34 mouse cellular contexts compared by ENCODE assay signal in the genomic region with DNA sequence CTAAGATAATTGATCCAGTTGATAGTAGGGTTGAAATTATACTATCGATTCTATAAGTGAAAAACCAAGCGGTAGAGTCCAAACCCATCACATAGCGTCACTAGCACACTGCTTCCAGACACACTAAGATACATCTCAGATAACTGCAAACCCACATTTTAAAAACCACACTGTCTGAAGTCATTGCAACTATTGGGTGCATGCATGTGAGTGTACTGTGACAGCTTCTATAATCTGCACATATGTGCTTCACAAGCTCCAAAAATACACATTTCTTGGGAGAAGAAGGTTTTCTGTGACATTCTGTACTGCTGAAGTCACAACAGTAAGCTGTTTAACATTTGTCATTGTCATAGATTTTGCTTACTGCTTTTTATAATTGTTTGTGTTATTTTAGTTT. TPM values are rescaled to one million over a fixed set of nuclear protein-coding genes. Genes with fewer than 3 reads are reported as not detected.
"Had no signal": no experiment of that assay in that cellular context is flagged by ENCODE, and none has a peak within 500 bp of the region (broad histone marks: within the 10 kb centered on the region; RNA-seq: fewer than 3 reads in every experiment).

No protein-coding gene starts in this region.

- H3K27me3 ChIP-seq: heart, embryonic 13.5 days; heart, embryonic 15.5 days; hindbrain, embryonic 12.5 days; hindbrain, embryonic 13.5 days; hindbrain, embryonic 15.5 days; intestine, embryonic 15.5 days; kidney, embryonic 15.5 days had no signal

- ATAC-seq: hindbrain, embryonic 16.5 days; hindbrain, postnatal 0 days; inflammation-experienced regulatory T-cells, adult 6 months; intestine, embryonic 15.5 days; intestine, embryonic 16.5 days; intestine, postnatal 0 days had no signal

- H3K4me3 ChIP-seq: heart, embryonic 13.5 days; heart, embryonic 15.5 days; hindbrain, embryonic 10.5 days; hindbrain, embryonic 12.5 days; hindbrain, embryonic 13.5 days; hindbrain, embryonic 15.5 days; intestine, embryonic 15.5 days; kidney, embryonic 15.5 days; layer of hippocampus, adult 2 months; left cerebral cortex, adult 2 months had no signal

- H3K36me3 ChIP-seq: heart, embryonic 13.5 days; heart, embryonic 15.5 days; hindbrain, embryonic 10.5 days; hindbrain, embryonic 12.5 days; hindbrain, embryonic 13.5 days; hindbrain, embryonic 15.5 days; intestine, embryonic 15.5 days; kidney, embryonic 15.5 days had no signal

- H3K27ac ChIP-seq: heart, embryonic 13.5 days; heart, embryonic 15.5 days; hindbrain, embryonic 10.5 days; hindbrain, embryonic 12.5 days; hindbrain, embryonic 13.5 days; hindbrain, embryonic 14.5 days; hindbrain, embryonic 15.5 days; hindbrain, postnatal 0 days; intestine, embryonic 15.5 days; kidney, embryonic 15.5 days; kidney, postnatal 0 days; layer of hippocampus, adult 2 months; left cerebral cortex, adult 2 months had no signal

- H3K4me1 ChIP-seq: heart, embryonic 15.5 days; hindbrain, embryonic 12.5 days; hindbrain, embryonic 13.5 days; hindbrain, embryonic 15.5 days; intestine, embryonic 15.5 days; kidney, embryonic 15.5 days had no signal

- H3K4me2 ChIP-seq: heart, embryonic 13.5 days; heart, embryonic 15.5 days; hindbrain, embryonic 12.5 days; hindbrain, embryonic 13.5 days; hindbrain, embryonic 14.5 days; hindbrain, embryonic 15.5 days; intestine, embryonic 15.5 days; kidney, embryonic 15.5 days had no signal

- DNase-seq: heart, postnatal 10 days; heart, postnatal 14 days; heart, postnatal 36 days; heart, postnatal 4 days; kidney, adult 11 months; kidney, adult 18-20 months; kidney, adult 2 months; kidney, adult 8-10 months; kidney, adult 9 months; kidney, postnatal 10 days; kidney, postnatal 14 days; kidney, postnatal 25 days; kidney, postnatal 36 days; kidney, postnatal 4 days; layer of hippocampus, adult 9-11 months; layer of hippocampus, postnatal 36 days had no signal

- H3K9me3 ChIP-seq: heart, embryonic 13.5 days; heart, embryonic 15.5 days; hindbrain, embryonic 10.5 days; hindbrain, embryonic 12.5 days; hindbrain, embryonic 13.5 days; hindbrain, embryonic 15.5 days; intestine, embryonic 15.5 days; kidney, embryonic 15.5 days had no signal

- H3K9ac ChIP-seq: heart, embryonic 13.5 days; heart, embryonic 15.5 days; hindbrain, embryonic 12.5 days; hindbrain, embryonic 13.5 days; hindbrain, embryonic 14.5 days; hindbrain, embryonic 15.5 days; intestine, embryonic 15.5 days; kidney, embryonic 15.5 days had no signal

RNA-seq across cellular contexts. Expression of a gene that starts 49.1 kb away (rescaled TPM):
- total RNA-seq: hematopoietic stem cell, adult 5-6 weeks had no signal
- polyA plus RNA-seq: inflammation-experienced regulatory T-cells, adult 6 months had no signal

RNA-seq across cellular contexts. Expression of a gene that starts 56.1 kb away (rescaled TPM):
- total RNA-seq: hematopoietic stem cell, adult 5-6 weeks had no signal
